Mouse (Mus musculus) neural tube, embryonic 13.5 days (tissue): ENCODE data around the gene Onecut3. TPM values are rescaled to one million over a fixed set of nuclear protein-coding genes. Genes with fewer than 3 reads are reported as not detected.

Experiments used
- ATAC-seq: fragments of 200-750 bp; cut with Nextera tagmentation; 2 replicates; pipeline ENCODE4 v1.8.0; 2017; ENCODE audit warnings: low read depth, mild to moderate bottlenecking, moderate TSS enrichment, moderate library complexity
- H3K27ac ChIP-seq: fragments of 300-500 bp; sonication (generic); replicated peaks from 2 replicates; pipeline ENCODE4 v1.5.1; 2015; ENCODE audit warnings: moderate library complexity, mild to moderate bottlenecking, inconsistent platforms
- H3K27me3 ChIP-seq: fragments of 300-500 bp; sonication (generic); 2 replicates; pipeline ENCODE4 v1.6.1; 2015; ENCODE audit warnings: mild to moderate bottlenecking, inconsistent platforms
- H3K36me3 ChIP-seq: fragments of 300-500 bp; sonication (generic); 2 replicates; pipeline ENCODE4 v1.6.1; 2015; ENCODE audit warnings: mild to moderate bottlenecking, inconsistent platforms
- H3K4me1 ChIP-seq: fragments of 300-500 bp; sonication (generic); replicated peaks from 2 replicates; pipeline ENCODE4 v1.6.1; 2015; ENCODE audit warnings: inconsistent platforms
- H3K4me2 ChIP-seq: fragments of 300-500 bp; sonication (generic); 2 replicates; pipeline ENCODE4 v1.6.1; 2015; ENCODE audit warnings: inconsistent platforms, mild to moderate bottlenecking, moderate library complexity
- H3K4me3 ChIP-seq: fragments of 300-500 bp; sonication (generic); 2 replicates; pipeline ENCODE4 v1.5.1; 2015; ENCODE audit warnings: mild to moderate bottlenecking, inconsistent platforms
- H3K9ac ChIP-seq: fragments of 300-500 bp; sonication (generic); 2 replicates; pipeline ENCODE4 v1.6.1; 2015; ENCODE audit warnings: moderate library complexity, mild to moderate bottlenecking, inconsistent platforms
- H3K9me3 ChIP-seq: fragments of 300-500 bp; sonication (generic); 2 replicates; pipeline ENCODE4 v1.6.1; 2016; ENCODE audit warnings: inconsistent platforms
- WGBS: fragments of 180-500 bp; shearing (Covaris S2); methylation state at CpG from one replicate; pipeline ENCODE4 v1.1.7; 2015; 5-methylcytosine and 5-hydroxymethylcytosine counted together
- polyA plus RNA-seq: library from polyadenylated mRNA; unstranded; fragments of >200 nt; fragmentation: Nextera tagmentation; extraction: Ambion mirVana; gene quantifications from 2 replicates; pipeline ENCODE4 v1.2.1, GENCODE M21; 2015

Gene Onecut3
- polyA plus RNA-seq, 1 experiment from 2014 or later: 1.2 TPM

GRCm38 (mm10) chr10:80465066-80465465 lies 29.6 kb upstream of the Onecut3 start:
- 65% methylated on average over 5 of the region's 5 CpGs for WGBS
- no peak overlapping the region for H3K27ac ChIP-seq
- H3K4me2 ChIP-seq: no peak overlapping the region
- no peak for ATAC-seq
- no peaks in the 10 kb centered on the region for H3K9me3 ChIP-seq
- H3K4me3 ChIP-seq: no peak overlapping the region
- no peaks in the 10 kb centered on the region for H3K36me3 ChIP-seq
- peaks cover 7% of the 10 kb centered on the region for H3K4me1 ChIP-seq
- H3K27me3 ChIP-seq: peaks cover 60% of the 10 kb centered on the region
- no peak overlapping the region for H3K9ac ChIP-seq

- Histone ChIP-seq H3K9ac (peak overlapping the region; percentile 75), H3K27ac (peak overlapping the region; percentile 79), H3K27me3 (peaks cover 39% of the 10 kb centered on the region), H3K4me2 (peak overlapping the region; percentile 66), H3K4me1 (peaks cover 17% of the 10 kb centered on the region), H3K9me3 (no peaks in the 10 kb centered on the region), H3K36me3 (no peaks in the 10 kb centered on the region), H3K4me3 (peak overlapping the region; percentile 57)
- peak; percentile 84 for ATAC-seq
- WGBS: 1% methylated on average over 57 of the region's 58 CpGs
These were observed 19.2 kb upstream of the Onecut3 start for GRCm38 (mm10) chr10:80475290-80475959.

DNA sequence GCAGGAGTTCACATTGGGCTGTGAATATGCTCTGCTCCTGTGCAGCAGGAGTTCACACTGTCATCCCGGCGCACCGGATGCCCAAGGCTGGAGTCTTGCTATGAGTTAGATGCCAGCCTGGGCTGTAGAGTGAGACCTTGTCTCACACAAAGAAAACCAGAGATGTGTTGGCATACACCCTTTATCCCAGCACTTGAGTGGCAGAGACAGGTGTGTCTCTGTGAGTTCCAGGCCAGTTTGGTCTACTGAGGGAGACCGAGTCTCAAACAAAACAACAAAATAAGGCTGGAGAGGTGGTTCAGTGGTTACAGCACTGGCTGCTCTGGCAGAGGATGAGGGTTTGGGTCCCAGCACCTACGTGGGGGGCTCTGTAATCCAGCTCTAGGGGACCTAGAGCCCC lies 16.1 kb upstream of the Onecut3 start:
- WGBS: 78% methylated on average over 5 of the region's 5 CpGs
- Histone ChIP-seq H3K9me3 (no peaks in the 10 kb centered on the region), H3K36me3 (no peaks in the 10 kb centered on the region), H3K27me3 (peaks cover 41% of the 10 kb centered on the region), H3K4me2 (no peak overlapping the region), H3K27ac (no peak overlapping the region), H3K9ac (no peak overlapping the region), H3K4me1 (peaks cover 8% of the 10 kb centered on the region; the same call in 1 of the 2 replicates), H3K4me3 (no peak overlapping the region)
- no peak for ATAC-seq

DNA sequence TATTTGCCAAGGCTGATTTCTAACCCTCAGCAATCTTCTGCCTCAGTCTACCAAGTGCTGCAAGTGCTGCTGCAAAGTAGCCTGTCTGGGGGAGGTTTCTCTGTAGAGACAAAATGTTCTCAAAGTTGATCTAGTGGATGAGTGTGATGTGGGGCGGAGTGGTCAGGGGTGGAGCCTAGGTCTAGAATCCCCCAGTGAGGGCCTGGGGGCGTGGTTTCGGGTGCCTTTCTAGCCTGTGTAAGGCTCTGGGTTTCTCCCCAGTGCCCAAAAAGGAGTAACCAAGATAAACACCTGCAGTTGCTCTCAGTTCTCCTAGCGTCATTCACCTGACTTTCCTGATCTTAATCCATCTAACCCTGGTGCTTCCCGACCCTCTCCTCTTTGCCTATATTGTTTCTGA lies 13.6 kb upstream of the Onecut3 start:
- Histone ChIP-seq H3K4me3 (no peak overlapping the region), H3K9me3 (no peaks in the 10 kb centered on the region), H3K9ac (no peak overlapping the region), H3K4me1 (no peaks in the 10 kb centered on the region), H3K27me3 (peaks cover 59% of the 10 kb centered on the region), H3K4me2 (no peak overlapping the region), H3K27ac (no peak overlapping the region), H3K36me3 (no peaks in the 10 kb centered on the region)
- no peak for ATAC-seq
- 11% methylated on average over 5 of the region's 5 CpGs for WGBS

- 77% methylated on average over 7 of the region's 7 CpGs for WGBS
- Histone ChIP-seq H3K4me2 (no peak overlapping the region), H3K27ac (no peak overlapping the region), H3K27me3 (peaks cover 91% of the 10 kb centered on the region), H3K9ac (no peak overlapping the region), H3K36me3 (no peaks in the 10 kb centered on the region), H3K4me3 (no peak overlapping the region), H3K4me1 (no peaks in the 10 kb centered on the region), H3K9me3 (no peaks in the 10 kb centered on the region)
- no peak for ATAC-seq
These were observed 7.7 kb upstream of the Onecut3 start for GRCm38 (mm10) chr10:80486862-80487379.

DNA sequence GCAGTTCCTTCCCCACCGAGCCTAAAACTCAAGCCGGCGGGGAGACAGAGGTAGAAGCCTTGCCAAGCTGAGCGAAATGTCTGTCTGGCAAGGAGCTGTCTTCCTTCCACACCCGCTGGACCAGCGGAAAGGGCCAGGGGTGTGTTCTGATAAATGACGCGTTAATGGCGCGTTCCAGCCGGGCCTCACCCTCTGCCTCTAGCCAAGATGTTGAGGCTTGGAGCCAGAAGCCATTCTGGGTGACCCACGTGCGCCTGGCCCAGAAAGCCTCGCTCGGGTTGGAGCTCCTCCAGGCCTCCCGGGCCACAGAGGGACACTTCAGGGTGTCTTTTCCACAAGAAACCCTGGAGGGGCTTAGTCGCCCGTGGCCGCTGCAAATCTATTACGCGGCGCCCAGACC lies 4.6 kb upstream of the Onecut3 start:
- Histone ChIP-seq H3K27ac (no peak overlapping the region), H3K36me3 (no peaks in the 10 kb centered on the region), H3K9ac (no peak overlapping the region), H3K4me1 (peaks cover 7% of the 10 kb centered on the region), H3K9me3 (no peaks in the 10 kb centered on the region), H3K4me2 (no peak overlapping the region), H3K27me3 (peaks cover 94% of the 10 kb centered on the region), H3K4me3 (no peak overlapping the region)
- WGBS: 1% methylated on average over 22 of the region's 22 CpGs
- ATAC-seq: no peak

GRCm38 (mm10) chr10:80495901-80496300 lies 1.3 kb downstream of the Onecut3 start:
- H3K4me3 ChIP-seq: peak overlapping the region; percentile 39

DNA sequence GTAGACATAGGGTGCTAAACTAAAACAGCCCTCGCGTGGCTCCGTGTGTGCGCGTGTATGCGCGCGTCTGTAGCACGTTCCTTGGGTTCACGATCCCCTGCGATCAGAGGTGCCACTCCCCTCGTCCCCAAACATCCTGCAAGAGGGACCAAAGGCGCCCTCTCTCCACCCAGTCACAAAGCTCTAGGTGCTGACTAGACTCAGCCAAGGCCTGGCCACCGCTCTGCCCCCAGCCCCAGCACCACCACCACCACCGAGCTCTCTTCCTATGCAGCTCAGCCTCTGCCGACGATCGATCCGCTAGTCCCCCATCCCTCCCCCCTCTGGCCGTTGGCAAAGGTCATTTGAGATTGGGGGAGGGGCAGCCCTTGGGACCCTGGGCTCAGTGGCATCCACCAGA lies 1.8 kb downstream of the Onecut3 start:
- Histone ChIP-seq H3K4me3 (peak overlapping the region; percentile 39), H3K9ac (peak overlapping the region; percentile 61), H3K4me2 (peak overlapping the region; percentile 62), H3K36me3 (no peaks in the 10 kb centered on the region), H3K27me3 (peaks cover 99% of the 10 kb centered on the region), H3K4me1 (peaks cover 29% of the 10 kb centered on the region), H3K9me3 (no peaks in the 10 kb centered on the region), H3K27ac (peak overlapping the region; percentile 18; the same call in 1 of the 2 replicates)
- no peak for ATAC-seq
- WGBS: under 1% methylated on average over 20 of the region's 20 CpGs

More at GRCm38 (mm10) chr10:80495901-80496300, 1.3 kb downstream of the Onecut3 start:
- under 1% methylated on average over 35 of the region's 35 CpGs for WGBS
- Histone ChIP-seq H3K9me3 (no peaks in the 10 kb centered on the region), H3K36me3 (no peaks in the 10 kb centered on the region), H3K9ac (peak overlapping the region; percentile 61), H3K4me1 (peaks cover 29% of the 10 kb centered on the region), H3K27me3 (peaks cover 99% of the 10 kb centered on the region), H3K27ac (0 out of 2 replicates have a peak overlapping the region, but pooled peaks have one; percentile 18), H3K4me2 (peak overlapping the region; percentile 62)
- no peak for ATAC-seq

- no peaks in the 10 kb centered on the region for H3K36me3 ChIP-seq
- 1% methylated on average over 7 of the region's 7 CpGs for WGBS
- no peak for ATAC-seq
These were observed 7.7 kb downstream of the Onecut3 start for GRCm38 (mm10) chr10:80502291-80502690.

GRCm38 (mm10) chr10:80502819-80503314 lies 8.2 kb downstream of the Onecut3 start:
- Histone ChIP-seq H3K27ac (no peak overlapping the region), H3K4me1 (no peaks in the 10 kb centered on the region), H3K27me3 (peaks cover 93% of the 10 kb centered on the region), H3K36me3 (no peaks in the 10 kb centered on the region), H3K9me3 (no peaks in the 10 kb centered on the region), H3K4me3 (no peak overlapping the region), H3K4me2 (no peak overlapping the region), H3K9ac (no peak overlapping the region)
- no peak for ATAC-seq
- WGBS: under 1% methylated on average over 22 of the region's 22 CpGs

More at GRCm38 (mm10) chr10:80502291-80502690, 7.7 kb downstream of the Onecut3 start:
- Histone ChIP-seq H3K4me1 (no peaks in the 10 kb centered on the region; the same call in 1 of the 2 replicates), H3K9me3 (no peaks in the 10 kb centered on the region), H3K27me3 (peaks cover 93% of the 10 kb centered on the region), H3K4me2 (no peak overlapping the region), H3K4me3 (no peak overlapping the region), H3K9ac (no peak overlapping the region), H3K27ac (no peak overlapping the region)

DNA sequence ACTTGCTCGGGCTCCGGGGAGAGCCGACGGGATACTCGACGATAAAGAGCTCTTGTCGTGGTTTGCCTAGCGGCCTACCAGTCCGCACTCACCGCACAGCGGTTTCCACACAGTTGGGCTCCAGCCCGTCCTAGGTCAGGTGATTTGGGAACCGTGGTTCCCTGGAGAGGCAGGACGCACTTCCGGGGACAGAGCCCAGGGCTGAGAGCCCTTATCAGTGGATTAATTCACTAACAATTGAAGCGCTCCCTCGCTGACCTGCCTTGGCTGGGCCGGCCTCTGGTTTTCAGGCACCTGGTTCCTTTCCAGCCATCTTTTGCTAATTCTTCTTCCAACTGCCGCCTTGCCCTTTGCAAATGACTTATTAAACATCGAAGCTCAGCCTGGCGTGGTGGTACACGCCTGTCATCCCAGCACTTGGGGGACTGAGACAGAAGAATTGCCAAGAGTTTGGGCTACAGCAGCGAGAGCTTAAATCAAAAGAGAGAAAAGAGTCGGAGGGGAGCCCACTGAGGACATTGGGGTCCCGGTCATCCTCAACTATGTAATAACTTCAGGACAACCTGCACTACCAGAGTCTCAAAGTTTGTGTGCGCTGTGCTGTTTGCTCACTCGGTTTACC lies 9.1 kb downstream of the Onecut3 start:
- no peaks in the 10 kb centered on the region for H3K9me3 ChIP-seq
- no peak overlapping the region for H3K4me2 ChIP-seq
- H3K9ac ChIP-seq: 0 out of 2 replicates have a peak overlapping the region, but pooled peaks have one; percentile 12
- no peak overlapping the region; the same call in 1 of the 2 replicates for H3K4me3 ChIP-seq
- peaks cover 90% of the 10 kb centered on the region for H3K27me3 ChIP-seq
- H3K4me1 ChIP-seq: no peaks in the 10 kb centered on the region
- under 1% methylated on average over 27 of the region's 27 CpGs for WGBS
- H3K27ac ChIP-seq: no peak overlapping the region
- no peak for ATAC-seq
- H3K36me3 ChIP-seq: no peaks in the 10 kb centered on the region

DNA sequence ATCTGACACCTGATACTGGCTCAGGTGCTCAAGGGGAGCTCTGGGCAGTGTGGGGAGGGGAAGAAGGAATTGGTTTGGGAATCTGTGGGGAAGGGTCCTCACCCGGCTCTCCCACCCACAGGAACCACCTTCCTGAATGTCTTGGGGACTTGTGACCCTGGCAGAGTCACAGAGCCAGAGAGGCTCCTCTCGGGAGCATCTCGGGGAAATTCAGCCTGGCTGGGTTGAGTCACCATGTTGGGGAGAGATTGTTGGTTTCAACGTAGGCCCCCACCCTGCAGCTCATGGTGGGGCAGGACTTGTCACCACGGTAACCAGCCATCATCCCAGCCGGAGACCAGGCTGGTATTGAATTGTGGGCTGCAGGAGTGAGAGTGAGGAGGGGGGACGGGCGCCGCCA lies 10.1 kb downstream of the Onecut3 start:
- Histone ChIP-seq H3K4me3 (no peak overlapping the region), H3K4me1 (peaks cover 3% of the 10 kb centered on the region), H3K36me3 (no peaks in the 10 kb centered on the region), H3K4me2 (no peak overlapping the region), H3K9me3 (no peaks in the 10 kb centered on the region), H3K9ac (no peak overlapping the region), H3K27ac (no peak overlapping the region), H3K27me3 (peaks cover 90% of the 10 kb centered on the region)
- ATAC-seq: no peak
- 3% methylated on average over 9 of the region's 9 CpGs for WGBS
